Mouse (Mus musculus): ENCODE data around the gene Mettl7a2.
"Not testable (repeated sequence)": the region's sequence is repeated elsewhere in the genome, so short reads cannot be mapped to it uniquely, and the experiment has no call there.

Mettl7a2 gene

DNA sequence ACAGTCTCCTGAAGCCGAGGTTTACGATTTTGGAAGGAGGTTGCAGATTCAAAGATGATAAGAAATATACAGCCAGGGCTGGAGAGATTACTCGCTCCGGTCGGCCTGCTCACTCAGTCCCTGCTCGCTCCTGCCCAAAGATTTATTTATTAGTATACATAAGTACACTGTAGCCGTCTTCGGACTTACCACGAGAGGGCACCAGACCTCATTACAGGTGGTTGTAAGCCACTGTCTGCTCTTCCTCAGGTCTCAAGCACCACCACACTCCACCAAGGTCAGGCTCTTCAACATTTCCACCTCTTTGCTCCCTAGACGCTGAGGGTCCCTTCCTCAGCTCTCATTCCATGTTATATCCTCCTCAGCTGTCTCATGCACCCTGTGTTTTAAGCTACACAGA lies 15.2 kb upstream of the Mettl7a2 start:
- not testable (repeated sequence) for DNase-seq (ENCODE audit: low spot score in 2 of 2)

DNA sequence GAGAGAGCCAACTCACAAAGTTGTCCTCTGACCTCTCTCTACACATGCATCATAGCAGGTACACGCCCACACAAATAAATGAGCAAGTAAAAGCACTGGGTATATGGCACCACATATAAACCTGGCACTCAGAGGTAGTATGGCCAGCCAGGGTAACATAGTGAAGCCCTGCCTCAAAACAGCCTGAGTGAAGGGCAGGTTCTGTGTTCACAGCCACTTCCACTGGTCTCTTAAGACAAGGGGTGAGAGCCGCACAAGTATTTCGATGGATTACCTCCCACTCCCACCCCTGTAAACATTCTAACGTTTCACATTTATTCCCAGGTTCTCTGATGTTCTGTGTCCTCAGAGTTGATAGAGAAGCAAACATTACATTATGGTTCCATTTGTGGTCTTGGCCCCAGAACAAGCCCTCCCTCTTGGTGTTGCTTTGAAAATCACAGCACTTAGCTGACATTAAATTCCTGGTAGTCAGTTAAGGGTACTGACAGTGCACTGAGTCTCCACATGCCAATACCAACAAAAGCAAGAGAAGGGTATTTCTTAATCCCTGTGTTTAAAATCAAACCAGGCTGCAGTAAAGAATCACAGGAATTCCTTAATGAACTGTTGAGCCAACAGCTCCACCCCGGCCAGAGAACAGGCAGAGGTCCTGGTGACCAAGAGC lies 11.6 kb upstream of the Mettl7a2 start:
- not testable (repeated sequence) for DNase-seq (ENCODE audit: low spot score in 2 of 2)

DNA sequence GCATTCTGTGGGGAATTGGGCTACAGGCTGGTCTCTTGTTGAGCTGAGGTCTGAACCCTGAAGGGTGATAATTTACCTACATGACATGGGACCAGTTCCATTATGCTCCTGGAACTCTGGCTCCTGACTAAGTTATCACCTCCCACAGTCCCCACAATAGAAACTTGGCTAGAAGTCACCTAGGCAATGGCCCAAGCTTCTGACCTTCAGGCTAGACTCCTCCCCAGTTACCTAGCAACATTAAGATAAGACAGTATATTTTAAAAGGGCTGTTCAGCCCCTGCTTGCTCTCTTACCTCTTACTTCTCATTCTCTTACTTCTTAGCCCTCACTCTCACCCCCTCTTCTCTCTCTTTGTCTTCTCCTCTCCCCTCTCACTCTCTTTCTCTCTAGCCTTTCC lies 7.5 kb upstream of the Mettl7a2 start:
- no peak for DNase-seq (ENCODE audit: low spot score in 2 of 2)

DNA sequence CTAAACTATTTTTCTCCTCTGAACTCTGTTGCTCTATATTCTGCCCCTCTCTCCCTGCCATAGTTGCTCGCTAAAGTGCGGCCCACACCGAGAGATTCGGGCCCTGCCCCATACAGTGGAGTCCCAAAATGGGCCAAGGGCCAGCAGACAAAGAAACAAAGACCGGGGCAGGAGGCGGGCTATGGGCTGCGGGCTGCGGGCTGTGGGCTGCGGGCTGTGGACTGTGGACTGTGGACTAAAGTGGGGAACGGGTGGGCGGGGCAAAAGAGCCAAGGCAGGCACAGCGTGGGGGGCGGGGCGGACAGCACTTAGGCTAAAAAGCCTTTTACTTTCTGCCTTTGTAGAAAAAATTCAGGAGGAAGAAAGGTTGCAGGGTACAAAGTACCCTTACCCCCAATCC lies 6.2 kb upstream of the Mettl7a2 start:
- DNase-seq (ENCODE audit: low spot score in 2 of 2): no peak

DNA sequence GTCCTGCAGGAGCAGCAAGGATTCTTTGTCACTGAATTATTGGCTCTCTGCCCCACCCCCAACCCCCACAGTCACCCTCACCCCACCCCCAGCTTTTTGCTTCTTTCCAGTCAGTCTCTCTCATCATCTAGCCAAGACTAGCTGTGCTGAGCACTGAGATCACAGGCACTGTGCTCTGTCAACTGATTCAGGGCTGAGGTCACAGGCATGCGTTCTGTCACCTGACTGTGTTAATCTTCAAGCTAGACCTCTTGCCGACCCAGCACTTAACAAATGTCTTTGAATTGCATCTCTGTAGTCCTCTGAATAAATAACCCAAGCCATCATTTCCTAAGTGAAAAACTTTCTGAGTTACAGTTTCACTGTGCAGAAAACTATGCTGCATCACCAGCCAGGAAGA lies 3.5 kb upstream of the Mettl7a2 start:
- no peak for DNase-seq (ENCODE audit: low spot score in 2 of 2)

DNA sequence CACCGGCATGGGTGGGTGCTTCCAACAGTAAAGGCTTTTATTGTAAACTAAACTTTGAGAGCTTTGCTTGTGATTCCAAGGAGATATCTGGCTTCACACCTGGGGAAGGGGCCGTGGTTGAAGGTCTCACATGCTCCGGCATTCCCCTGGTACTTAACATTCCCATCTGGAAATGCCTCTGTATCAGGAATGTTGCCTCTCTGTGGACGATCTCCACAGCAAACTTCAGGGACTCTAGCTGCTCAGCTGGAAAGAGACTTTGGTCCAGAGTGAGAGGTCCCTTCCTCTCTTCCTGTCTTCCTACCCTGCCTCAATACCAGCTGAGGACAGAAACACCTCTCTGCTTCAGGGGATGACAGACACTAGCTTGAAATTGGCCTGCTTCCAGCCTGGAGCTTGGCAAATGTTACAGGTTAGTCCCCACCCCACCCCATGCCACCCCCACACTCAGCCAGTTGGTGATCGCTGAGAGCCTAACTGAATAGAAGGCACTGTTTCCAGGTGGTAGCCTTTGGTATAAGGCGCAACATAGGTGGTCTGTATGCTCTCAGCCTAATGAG lies 1.4 kb upstream of the Mettl7a2 start:
- no peak for DNase-seq (ENCODE audit: low spot score in 2 of 2)

DNA sequence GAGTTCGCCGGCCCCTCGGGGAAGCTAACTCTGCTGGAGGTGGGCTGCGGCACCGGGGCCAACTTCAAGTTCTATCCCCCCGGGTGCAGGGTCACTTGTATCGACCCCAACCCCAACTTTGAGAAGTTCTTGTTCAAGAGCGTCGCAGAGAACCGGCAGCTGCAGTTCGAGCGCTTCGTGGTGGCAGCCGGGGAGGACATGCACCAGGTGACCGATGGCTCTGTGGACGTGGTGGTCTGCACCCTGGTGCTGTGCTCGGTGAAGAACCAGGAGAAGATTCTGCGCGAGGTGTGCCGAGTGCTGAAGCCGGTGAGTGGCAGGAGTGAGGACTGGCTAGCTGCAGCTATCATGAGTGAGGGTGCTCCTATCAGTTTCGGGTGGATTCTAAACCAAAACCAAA lies 399 bp downstream of the Mettl7a2 start:
- not testable (repeated sequence) for DNase-seq (ENCODE audit: low spot score in 2 of 2)

DNA sequence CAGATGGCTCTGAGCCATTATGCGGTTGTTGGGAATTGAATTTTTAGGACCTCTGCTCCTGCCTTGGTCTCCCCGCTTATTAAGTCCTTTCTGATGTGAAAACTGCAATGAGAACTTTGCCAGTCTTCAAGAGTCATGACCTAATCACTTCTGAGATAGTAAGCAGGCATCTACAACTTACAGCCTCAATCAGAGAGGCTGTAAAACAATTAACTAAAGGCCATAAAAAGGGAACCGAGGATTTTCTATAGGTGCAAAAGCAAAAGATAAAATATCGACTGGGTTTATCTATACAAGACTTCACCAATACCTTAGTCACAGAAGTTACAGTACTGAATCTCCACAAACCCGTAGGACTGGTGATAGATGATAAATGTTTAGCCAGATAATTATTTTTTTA lies 2.9 kb downstream of the Mettl7a2 start:
- no peak for DNase-seq (ENCODE audit: low spot score in 2 of 2)

DNA sequence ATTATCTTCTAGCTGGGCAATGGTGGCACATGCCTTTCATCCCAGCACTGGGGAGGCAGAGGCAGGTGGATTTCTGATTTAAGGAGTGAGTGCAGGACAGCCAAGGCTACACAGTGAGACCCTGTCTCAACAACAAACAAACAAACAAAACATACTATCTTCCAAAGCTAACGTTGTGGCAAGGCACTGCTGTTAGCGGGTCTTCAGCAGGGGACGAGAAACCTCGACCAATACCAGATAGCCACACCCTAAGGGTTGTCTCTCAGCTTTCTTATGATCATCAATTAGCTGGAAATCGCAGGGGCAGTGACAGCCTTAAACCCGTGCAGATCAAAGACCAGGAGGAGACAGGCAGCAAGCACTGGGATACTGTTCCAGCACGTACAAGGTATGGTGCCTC lies 11.2 kb downstream of the Mettl7a2 start, which contains the start of gene Higd1c:
Gene Higd1c, plus strand, starts transcription at position 301 of the 400 bp plus-strand sequence.
- no peak for DNase-seq (ENCODE audit: low spot score in 2 of 2)

DNA sequence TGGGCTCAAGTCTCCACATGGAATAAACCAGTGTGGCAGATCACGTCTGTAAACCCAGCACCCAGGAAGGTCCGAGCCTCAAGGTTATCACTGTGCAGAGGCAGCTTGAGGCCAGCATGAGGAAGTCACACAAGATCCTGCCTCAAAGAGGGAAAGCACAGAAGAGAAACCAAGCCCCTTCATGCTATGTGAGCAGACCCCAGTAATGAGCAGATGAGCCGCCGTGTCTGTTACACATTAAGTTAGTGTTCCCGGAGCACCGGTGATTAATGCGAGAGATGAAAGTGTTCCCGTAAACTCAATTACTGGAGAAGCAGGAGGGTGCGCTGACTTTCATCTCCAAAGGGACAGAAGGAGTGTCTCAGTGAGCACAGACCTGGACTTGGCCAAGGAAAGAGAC lies 13.0 kb downstream of the Mettl7a2 start:
- DNase-seq (ENCODE audit: low spot score in 2 of 2): not testable (repeated sequence)

DNA sequence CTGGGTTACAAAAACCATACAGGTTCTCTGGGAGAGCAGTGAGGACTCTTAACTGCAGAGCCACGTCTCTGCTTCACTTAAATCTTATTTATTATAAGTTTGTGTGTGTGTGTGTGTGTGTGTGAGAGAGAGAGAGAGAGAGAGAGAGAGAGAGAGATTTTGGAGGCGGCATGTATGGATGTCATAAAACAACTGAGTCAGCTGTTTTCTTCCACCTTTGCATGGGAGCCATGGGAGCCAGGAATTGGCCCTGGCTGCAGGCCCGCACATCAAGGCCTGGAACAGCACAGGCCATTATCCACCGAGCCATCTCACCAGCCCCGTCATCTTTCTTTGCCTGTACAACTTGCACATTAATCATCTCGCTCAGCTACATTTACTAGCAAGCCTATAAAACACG lies 14.1 kb downstream of the Mettl7a2 start:
- no peak for DNase-seq (ENCODE audit: low spot score in 2 of 2)

DNA sequence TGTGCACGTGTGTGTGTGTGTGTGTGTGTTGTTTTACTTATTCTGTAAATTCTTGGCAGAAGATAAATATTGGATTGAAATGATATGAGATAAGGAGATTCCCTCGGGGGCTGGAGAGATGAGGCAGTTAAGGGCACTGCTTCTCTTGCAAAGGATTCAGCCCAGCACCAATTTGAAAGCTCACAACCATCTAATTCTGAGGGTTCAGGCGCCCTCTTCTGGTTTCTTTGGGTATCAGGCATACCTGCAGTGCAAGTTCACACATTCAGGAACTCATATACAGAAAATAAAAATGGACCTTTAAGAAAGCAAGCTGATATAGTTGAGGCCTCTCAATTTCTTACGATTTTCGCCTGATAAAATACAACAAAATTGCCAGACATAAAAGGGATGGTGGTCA lies 22.1 kb downstream of the Mettl7a2 start:
- peak in 1 of 2 experiments; percentile 29 for DNase-seq (ENCODE audit: low spot score in 2 of 2)

DNA sequence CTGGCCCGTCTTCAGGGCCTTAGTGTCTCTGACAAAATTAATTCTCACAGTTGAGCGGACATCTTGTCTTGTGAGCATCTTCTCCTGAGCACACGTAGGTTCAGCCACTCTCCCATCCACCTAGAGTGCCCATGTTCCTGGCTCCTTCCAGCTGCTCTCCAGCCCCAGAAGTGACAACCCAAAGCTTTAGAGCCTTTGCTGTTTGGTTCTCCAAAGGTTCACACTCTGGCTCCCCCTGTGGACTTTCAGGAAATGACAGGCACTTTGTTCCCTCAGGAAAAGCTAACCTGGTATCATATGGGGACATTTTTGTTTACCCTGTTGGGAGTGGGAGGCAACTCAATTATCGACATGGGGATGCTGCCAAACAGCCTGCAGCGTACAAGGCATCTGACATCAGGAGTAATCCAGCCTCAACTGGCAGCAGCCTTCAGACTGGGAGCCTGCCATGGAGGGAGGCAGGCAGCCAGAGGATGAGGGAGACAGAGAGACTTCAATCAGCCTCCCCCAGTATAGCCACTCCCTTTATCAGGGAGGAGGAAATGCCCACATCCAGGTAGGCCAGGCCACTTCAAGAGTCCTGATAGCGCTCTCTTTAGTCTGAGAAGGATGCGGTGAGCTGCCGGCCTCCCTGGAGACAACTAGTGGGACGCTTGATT lies 25.0 kb downstream of the Mettl7a2 start:
- not testable (repeated sequence) for DNase-seq (ENCODE audit: low spot score in 2 of 2)

DNA sequence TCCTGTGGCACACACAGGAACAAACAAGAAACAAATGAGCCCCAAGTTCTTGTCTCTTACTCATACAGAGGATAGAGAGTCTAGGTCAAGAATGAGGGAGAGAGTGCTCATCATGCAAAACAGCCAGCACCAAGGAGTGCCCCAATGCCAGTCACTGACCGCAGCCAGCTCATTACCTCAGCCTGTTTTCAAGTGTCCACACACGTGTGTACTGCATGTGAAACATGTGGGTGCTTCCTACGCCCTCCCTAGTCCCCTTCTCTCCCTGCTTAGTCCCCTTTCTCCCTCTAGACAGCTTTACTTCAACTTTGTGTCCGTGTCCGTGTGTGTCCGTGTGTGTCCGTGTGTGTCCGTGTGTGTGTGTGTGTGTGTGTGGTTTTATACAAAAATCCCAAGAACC lies 26.7 kb downstream of the Mettl7a2 start:
- no peak for DNase-seq (ENCODE audit: low spot score in 2 of 2)

DNA sequence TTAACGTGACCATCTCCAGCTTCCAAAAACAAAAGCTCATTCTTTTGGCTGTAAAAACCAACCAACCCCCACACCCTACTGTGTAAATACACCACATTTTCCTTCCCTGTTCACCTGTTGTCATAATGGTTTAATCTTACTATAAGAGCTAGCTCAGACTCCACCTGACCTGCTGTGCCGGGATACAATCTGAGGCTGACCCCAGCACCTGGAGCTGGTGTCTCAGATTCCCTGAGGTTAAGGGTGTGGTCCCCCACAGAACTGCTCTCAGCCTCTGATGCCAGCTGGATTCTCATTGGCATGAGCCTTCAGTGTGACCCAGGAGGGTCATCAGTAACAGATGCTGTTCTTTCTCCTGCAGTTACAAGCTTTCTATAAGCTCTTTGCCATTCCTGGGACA lies 27.1 kb downstream of the Mettl7a2 start:
- no peak for DNase-seq (ENCODE audit: low spot score in 2 of 2)

DNA sequence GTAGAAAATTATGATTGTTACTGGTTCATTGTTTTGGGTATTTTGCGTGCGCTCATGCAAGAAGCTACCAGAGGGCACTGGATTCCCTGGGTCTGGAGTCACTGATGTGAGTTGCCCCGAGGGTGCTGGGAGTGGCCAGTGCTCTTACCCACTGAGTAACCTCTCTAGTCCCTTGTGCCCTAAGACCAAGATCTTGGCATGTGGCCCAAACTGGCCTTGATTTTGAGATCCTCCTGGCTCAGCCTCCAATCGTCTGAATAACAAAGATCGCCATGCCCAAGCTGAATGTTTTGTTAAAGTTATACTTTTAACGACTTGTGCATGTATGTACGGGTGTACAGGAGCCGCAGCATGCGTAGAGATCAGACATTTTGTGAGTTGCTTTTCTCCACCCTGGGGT lies 32.7 kb downstream of the Mettl7a2 start:
- no peak for DNase-seq (ENCODE audit: low spot score in 2 of 2)

DNA sequence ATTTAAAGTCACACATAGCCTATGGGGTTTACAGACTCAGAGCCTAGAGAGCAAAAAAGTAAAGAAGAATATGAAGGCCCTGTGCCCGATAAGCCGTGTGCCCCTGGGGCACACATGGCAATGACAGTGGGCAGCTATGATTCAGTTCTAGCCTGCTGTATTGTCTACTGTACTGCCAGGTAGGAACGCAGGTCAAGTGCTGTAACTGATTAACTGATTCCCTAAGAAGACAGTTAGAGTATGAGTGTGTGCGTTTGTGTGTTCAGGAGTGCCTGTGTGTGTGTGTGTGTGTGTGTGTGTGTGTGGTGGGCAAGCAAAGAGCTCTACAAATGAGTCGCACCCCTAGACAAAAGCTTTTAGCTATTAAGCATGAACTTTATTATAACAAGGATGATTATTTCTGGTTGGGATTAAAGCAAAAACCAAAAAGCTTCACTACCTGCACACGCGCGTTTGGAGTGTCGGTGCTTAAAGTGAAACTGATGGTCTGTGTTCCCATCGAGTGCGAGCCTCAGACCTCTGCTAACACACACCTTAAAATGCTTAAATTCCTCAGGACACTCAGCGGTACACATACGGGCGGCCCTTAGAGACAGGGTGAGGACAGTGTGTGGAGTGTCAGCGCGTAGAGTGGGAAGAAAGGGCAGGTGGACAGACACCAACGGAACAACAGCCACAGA lies 34.7 kb downstream of the Mettl7a2 start:
- DNase-seq (ENCODE audit: low spot score in 2 of 2): no peak

DNA sequence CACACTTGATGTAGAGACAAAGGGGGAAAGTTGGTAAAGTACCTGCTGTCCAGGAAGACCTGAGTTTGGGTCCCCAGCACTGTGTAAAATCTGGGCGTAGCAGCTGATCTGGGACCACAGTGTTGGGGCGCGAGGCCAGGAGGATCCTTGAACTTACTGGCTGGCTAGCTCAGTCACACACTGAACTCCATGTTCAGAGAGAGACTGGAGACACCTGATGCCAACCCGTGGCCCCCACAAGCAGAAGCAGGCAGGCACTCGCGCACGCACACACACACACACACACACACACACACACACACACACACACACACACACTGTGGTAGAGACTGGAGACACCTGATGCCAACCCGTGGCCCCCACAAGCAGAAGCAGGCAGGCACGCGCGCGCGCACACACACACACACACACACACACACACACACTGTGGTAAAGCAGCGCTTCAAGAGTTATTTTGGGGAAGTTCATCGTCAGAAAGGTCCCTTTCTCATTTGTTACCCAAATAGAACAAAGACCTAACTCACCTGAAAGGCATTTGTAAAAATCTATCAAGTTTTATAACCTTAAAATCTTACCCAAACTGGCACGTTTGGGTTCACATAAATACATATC lies 35.3 kb downstream of the Mettl7a2 start:
- no peak for DNase-seq (ENCODE audit: low spot score in 2 of 2)

DNA sequence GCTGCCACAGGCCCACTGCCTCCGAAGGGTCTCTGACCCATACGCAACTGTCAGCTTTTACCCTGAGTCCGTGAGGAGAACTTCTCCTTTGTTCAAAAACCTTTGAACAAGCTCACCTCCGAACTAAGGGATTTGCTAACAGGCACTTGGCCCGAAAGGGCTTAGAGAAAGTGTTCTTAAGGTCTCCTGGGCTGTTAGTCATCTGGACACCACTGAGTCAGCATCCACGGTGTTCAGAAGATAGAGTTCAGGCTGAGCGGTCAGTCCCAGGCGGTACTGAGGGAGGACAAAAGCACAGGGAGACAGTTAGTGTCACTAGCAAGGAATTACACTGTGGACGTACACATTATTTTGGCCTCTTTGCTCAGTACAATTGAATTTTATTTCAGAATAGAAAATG lies 35.9 kb downstream of the Mettl7a2 start:
- no peak for DNase-seq (ENCODE audit: low spot score in 2 of 2)

DNA sequence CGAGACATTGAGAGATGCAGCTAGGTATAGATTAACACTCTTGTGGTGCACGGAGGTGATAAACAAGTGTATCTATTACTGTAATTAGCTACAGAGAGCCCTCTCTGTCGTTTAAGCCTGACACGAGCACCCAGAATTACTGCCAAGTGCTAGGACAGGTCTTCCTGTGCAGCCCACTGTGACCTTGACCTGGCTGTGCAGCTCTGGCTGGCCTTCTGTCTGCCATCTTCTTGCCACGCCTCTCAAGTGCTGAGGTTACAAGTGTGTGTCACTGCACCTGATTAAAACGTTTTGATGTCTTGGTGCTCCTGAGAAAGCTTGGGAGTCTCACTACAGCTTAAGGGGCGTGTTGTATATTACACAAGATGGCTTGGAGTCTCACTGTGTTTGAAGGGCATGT lies 38.1 kb downstream of the Mettl7a2 start:
- DNase-seq (ENCODE audit: low spot score in 2 of 2): no peak

DNA sequence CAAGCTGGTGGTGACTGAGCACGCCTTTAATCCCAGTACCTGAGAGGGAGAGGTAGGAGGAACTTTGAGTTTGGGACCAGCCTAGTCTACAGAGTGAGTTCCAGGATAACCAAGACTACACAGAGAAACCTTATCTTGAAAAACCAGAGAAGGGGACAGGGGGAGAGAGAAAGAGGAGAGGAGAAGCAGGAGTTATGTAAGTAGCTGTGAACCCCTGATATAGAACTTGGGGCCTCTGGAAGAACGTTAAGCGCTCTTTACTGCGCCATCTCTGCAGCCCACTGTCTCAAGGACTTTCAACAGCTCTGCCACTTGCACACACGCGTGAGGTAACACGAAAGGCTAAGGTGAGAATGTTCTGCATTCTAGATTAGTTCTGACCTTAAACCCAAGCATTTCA lies 38.6 kb downstream of the Mettl7a2 start:
- no peak for DNase-seq (ENCODE audit: low spot score in 2 of 2)

DNA sequence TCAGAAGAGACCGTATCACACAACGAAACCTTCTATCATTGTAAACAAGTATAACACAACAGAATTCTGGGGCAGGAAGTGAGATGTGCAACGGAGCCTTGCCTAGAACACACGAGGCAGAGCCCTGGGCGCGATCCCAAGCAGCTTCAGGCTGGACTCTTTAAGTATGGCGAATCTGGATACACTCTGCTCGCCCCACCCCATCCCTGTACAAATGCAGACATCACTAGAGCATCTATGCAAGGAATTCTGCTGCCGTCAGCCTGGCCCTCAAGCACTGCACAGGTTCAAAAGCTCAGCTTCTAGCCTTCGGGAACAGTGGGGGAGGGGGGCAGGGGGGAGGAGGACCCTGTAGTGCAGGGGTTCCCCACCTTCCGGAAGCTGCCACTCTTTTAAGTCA lies 40.0 kb downstream of the Mettl7a2 start:
- DNase-seq (ENCODE audit: low spot score in 2 of 2): no peak
